Mouse (Mus musculus): Measurements from ENCODE around the gene Mtap.

Gene Mtap

GRCm38 (mm10) chr4:89136906-89137541 is at the start of gene Mtap:
Gene Mtap, plus strand, starts transcription at chr4:89137122.
- peak; percentile 35 to 63 for DNase-seq (ENCODE audit: low spot score in 2 of 2)

GRCm38 (mm10) chr4:89089110-89089509 is 47.8 kb upstream of the Mtap start:
- DNase-seq (ENCODE audit: low spot score in 2 of 2), result no peak

GRCm38 (mm10) chr4:89090217-89090616 is 46.7 kb upstream of the Mtap start:
- DNase-seq (ENCODE audit: low spot score in 2 of 2), result no peak

GRCm38 (mm10) chr4:89092153-89092552 is 44.8 kb upstream of the Mtap start:
- DNase-seq (ENCODE audit: low spot score in 2 of 2), result no peak

- no peak for DNase-seq (ENCODE audit: low spot score in 2 of 2)
Observed at GRCm38 (mm10) chr4:89094773-89095172, 42.1 kb upstream of the Mtap start.

GRCm38 (mm10) chr4:89098261-89098660 is 38.7 kb upstream of the Mtap start:
- DNase-seq (ENCODE audit: low spot score in 2 of 2), result no peak

- no peak for DNase-seq (ENCODE audit: low spot score in 2 of 2)
Observed at GRCm38 (mm10) chr4:89101276-89101675, 35.6 kb upstream of the Mtap start.

- no peak for DNase-seq (ENCODE audit: low spot score in 2 of 2)
Observed at GRCm38 (mm10) chr4:89102283-89102682, 34.6 kb upstream of the Mtap start.

- no peak for DNase-seq (ENCODE audit: low spot score in 2 of 2)
Observed at GRCm38 (mm10) chr4:89105486-89105885, 31.4 kb upstream of the Mtap start.

- no peak for DNase-seq (ENCODE audit: low spot score in 2 of 2)
Observed at GRCm38 (mm10) chr4:89106505-89106904, 30.4 kb upstream of the Mtap start.

- DNase-seq (ENCODE audit: low spot score in 2 of 2), result no peak
Observed at GRCm38 (mm10) chr4:89112168-89112710, 24.7 kb upstream of the Mtap start.

GRCm38 (mm10) chr4:89112782-89113181 is 24.1 kb upstream of the Mtap start:
- DNase-seq (ENCODE audit: low spot score in 2 of 2), result no peak

- DNase-seq (ENCODE audit: low spot score in 2 of 2), result no peak
Observed at GRCm38 (mm10) chr4:89116006-89116405, 20.9 kb upstream of the Mtap start.

- no peak for DNase-seq (ENCODE audit: low spot score in 2 of 2)
Observed at GRCm38 (mm10) chr4:89119900-89120299, 17.0 kb upstream of the Mtap start.

GRCm38 (mm10) chr4:89120353-89120752 is 16.6 kb upstream of the Mtap start:
- DNase-seq (ENCODE audit: low spot score in 2 of 2), result no peak

GRCm38 (mm10) chr4:89123446-89124243 is 13.3 kb upstream of the Mtap start:
- no peak for DNase-seq (ENCODE audit: low spot score in 2 of 2)

GRCm38 (mm10) chr4:89127674-89128073 is 9.2 kb upstream of the Mtap start:
- no peak for DNase-seq (ENCODE audit: low spot score in 2 of 2)

GRCm38 (mm10) chr4:89128080-89128936 is 8.6 kb upstream of the Mtap start:
- DNase-seq (ENCODE audit: low spot score in 2 of 2), result no peak

GRCm38 (mm10) chr4:89128937-89129277 is 8.0 kb upstream of the Mtap start:
- DNase-seq (ENCODE audit: low spot score in 2 of 2), result no peak

- peak; percentile 56 to 69 for DNase-seq (ENCODE audit: low spot score in 2 of 2)
Observed at GRCm38 (mm10) chr4:89129311-89129913, 7.5 kb upstream of the Mtap start.

- DNase-seq (ENCODE audit: low spot score in 2 of 2), result no peak
Observed at GRCm38 (mm10) chr4:89131795-89132194, 5.1 kb upstream of the Mtap start.

GRCm38 (mm10) chr4:89136356-89136755 is 566 bp upstream of the Mtap start:
- DNase-seq (ENCODE audit: low spot score in 2 of 2), result no peak
